Mouse (Mus musculus): Measurements from ENCODE around the gene Haghl. TPM values are rescaled to one million over a fixed set of nuclear protein-coding genes. Genes with fewer than 3 reads are reported as not detected.
A peak's percentile ranks its signal among the peaks of the same experiment; 100 is the strongest.

Haghl gene
- total RNA-seq (2015) (10.9 and 13.4 TPM in 2 replicates), total RNA-seq (2017) (15.2 and 18.8 TPM in 2 replicates)

DNA sequence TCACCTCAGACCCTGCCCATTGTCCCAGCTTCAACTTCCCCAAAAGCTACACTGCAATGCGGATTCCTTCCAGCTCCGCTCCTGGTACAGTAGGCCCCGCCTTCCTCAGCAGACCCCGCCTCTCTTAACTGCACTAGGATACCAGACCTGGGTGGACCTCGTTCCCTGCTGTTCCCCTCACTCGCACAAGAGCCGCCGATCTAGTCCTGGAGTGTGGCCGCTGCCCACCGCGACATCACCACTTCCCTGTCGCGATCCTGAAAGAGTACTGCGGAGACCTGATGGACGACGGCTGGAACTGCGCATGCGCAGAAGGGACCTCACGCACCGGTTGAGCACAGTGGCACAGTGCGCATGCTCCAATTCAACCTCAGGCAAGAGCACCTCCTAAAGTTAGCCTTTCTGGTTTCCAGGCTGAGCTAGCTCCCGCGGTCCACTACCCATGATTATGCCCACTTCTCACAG lies at the start of gene Haghl:
Gene Haghl (minus strand): TSS at position 393 of the 465 bp plus-strand sequence.
- ATAC-seq (replicated peaks; ENCODE audit: poor library complexity) = peak; percentile 87

DNA sequence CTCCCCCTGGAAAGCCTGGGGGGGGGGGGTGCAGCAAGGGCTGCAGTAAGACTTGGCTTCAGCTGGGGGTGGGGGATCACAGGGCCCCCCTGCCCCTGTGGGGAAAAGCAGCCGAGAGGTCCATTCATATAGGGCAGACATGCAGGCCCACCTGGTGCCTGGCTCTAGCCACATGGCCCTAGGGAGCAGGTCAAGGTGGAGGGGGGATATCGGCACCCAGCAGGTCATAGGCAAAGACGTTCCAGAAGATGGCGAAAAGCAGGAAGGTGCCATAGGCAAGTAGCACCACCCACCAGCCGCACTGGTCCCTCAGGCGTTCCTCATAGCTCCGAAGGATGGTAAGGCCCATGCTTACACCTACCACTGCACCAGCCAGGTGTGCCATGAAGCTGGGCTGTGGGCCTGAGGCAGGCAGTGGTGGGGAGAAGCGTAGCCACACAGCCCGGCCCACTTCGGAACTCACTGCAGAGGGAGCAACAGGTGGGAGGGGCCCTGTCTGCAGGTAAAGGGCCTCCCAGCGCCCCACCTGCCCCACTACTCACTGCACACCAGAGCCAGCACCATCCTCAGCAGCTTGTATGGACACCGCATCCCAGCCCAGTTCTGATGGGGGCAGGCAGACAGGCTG lies 49.2 kb upstream of the Haghl start:
- no peak for ATAC-seq (replicated peaks; ENCODE audit: poor library complexity)

DNA sequence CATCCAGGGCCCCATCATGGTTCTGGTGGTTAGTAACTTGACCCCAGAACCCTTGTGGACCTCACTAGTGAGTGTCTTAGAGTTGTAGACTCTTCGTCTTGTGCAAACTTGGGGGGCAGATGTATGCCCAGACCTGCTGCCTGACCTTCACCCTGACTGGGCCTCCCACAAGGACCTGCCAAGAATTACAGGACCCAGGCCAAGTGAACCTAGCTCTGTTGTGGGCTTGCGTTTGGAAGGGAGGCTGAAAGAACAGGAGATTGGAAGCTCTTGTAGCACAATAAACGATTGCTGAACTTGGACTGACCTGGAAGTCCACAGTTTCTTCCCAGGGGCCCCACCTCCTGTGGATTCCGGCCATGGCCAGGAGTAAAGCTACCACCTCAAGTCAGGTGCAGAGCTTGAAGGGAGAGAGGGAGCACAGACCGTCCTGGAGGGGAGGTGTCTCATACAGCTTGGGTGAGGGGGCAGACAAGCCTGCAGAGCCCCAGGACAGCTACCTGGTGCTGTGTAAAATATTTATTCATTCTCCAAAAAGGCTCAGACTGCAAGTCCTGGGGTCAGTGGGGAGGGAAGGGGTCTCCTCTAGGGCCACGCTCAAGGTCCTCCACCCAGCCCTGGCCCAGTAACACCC lies 48.6 kb upstream of the Haghl start:
- no peak for ATAC-seq (replicated peaks; ENCODE audit: poor library complexity)

DNA sequence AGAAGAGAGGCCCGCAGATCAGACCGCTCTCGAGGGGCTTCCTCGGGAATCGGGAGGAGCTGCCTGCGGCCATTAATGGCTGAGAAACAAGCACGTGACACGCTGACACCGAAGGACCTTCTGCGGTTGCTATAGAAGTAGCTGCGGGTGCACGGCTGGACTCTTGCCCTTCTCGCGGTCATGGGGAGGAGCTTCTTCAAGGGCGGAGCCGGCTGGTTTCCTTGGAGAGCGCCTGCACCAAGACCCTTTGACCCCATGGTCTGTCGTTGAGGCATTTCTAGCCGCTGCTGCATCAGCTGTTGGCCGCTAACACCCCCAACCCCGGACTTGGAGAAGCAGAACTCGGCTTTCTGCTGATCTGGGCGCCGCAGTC lies 47.8 kb upstream of the Haghl start, which contains the start of gene Stub1:
Gene Stub1 (minus strand): TSS at position 114 of the 373 bp plus-strand sequence.
- peak; percentile 38 for ATAC-seq (replicated peaks; ENCODE audit: poor library complexity)

DNA sequence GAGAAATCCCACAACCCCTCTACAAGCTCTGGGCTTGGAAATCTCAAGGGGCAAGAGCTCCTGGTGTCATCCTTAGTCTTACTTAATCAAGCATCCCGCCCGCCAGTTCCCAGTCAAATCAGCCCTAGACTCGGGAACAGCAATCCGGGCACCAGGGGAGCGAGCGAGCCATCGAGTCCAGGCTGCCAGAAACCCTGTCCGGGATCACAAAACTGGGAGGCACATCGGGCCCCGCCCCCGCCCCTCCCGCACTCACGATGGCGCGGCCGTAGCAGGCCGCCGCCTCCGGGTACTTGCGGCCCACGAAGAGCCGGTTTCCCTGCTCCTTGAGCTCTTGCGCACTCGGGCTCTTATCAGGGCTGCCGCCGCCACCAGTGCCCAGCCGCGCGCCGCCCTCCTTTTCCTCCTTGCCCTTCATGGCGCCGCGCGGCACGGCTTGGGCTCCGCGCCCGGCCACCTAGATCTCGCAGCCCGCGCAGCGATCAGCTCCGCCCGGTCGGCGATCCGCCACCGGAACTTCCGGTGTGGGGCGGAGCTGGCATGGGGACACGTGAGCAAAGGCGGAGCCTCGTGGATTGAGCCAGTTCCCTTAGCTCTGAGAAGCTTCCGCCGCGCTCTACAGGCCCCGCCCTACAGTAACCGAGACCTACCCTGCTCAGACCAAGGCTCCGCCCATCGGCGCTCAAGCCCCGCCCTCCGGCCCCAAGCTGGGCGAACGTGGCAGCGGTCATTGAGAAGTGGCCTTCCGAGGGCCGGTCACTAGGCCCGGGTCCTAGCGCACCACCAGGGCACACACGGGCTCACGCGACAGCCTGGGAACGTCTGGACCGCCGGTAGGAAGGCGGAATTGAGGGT lies 47.2 kb upstream of the Haghl start:
- peak; percentile 71 for ATAC-seq (replicated peaks; ENCODE audit: poor library complexity)

DNA sequence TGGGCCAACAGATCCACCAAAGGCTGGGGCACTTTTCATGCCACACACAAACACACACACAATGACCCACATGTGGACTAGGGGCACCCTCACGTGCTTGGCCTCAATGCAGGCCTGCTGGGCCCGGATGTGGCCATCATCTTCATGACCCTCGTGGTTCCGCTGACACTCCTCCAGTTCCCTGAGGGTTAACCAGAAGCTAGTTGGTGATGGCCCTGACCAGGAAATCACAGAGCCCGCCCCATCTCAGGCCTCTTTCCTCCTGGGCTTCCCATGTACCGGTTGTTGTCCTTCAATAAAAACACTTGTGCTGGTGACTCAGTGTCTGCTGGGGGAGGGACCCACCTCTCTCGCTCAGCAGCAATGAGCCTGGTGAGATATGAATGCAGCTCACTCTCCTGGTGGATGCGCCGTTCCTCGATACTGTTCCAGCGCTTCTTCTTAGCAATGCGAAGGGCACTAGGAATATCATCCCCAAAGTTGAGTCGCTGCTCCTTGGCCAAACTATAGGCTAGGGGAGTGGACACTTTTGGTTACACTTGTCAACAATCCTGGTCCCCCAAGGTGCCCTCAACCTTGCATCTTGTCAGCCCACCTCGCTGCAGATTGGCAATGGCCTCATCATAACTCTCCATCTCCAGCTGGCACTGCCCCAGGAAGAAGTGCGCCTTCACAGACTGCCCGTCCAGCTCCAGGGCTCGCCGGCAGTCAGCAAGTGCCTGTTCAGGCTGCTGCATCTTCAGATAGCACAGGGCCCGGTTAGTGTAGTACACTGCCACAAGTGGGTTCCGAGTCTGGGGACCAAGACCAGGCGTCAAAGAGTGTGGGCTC lies 46.2 kb upstream of the Haghl start:
- ATAC-seq (replicated peaks; ENCODE audit: poor library complexity) = no peak

DNA sequence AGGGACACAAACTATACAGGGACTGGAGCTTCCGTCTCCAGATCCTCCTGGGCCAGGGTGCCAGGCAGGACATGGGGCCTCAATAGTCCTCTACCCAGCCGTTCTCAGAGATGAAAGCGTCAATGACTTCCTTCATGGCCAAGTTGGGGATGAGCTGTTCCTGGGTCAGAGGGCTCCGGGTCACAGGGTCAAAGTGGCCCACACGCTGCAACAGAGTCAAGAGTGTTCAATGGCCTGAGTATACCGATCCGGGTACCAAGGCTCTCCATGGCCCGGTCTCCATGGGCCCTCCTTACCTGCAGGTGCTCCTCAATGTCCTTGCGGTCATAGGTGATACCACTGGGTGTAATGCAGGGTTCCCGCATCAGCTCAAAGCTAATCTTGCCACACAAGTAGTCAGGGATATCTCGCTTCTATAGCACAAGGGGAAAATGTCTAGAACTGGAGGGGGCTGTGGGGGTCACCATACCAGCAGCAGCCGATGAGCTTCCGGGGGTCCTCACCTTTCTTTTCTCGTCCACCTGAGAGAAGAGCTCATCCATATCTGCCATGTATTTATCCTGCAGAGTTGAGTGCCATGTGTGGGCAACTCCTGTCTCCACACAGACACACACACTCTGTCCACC lies 45.4 kb upstream of the Haghl start:
- ATAC-seq (replicated peaks; ENCODE audit: poor library complexity) = no peak

DNA sequence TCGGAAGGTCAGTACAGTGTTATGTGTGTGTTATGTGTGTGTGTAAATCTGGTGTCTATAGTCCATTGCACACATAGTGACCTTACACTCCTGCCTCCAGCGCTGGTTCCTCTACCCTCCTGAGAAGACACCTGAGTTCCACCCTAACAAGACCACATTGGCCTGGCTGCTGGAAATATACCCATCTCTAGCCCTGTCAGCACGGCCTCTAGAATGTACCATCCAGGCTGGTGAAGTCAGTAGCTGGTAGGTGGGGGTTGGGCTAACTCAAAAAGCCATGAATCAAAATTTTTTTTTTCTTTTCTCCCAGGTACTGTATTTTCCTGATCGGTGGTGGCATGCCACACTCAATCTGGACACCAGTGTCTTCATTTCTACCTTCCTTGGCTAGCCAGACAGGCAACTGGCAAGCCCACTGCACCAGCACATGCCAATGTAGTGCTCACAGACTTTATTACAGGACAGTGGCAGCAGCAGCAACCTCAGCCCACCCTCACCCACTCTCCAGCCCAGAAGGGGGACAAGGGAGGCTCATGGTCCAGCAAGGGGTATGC lies 44.8 kb upstream of the Haghl start:
- ATAC-seq (replicated peaks; ENCODE audit: poor library complexity) = no peak

DNA sequence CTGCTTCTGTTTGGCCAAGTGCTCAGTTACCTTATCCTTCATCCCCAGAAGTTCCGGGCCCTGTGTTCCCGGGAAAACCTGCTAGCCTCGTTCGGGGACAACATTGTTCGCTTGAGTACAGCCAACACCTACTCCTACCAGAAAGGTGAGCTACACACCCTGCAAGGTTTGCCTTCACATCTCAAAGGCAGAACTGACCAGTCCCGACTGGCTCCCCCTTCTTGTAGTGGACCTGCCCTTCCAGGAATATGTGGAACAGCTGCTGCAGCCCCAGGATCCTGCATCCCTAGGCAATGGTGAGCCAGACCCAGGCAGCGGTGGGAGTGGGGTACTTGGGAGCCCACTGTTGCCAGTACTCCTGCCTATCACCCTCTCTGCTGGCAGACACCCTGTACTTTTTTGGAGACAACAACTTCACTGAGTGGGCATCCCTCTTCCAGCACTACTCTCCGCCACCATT lies 44.1 kb upstream of the Haghl start:
- ATAC-seq (replicated peaks; ENCODE audit: poor library complexity) = no peak

DNA sequence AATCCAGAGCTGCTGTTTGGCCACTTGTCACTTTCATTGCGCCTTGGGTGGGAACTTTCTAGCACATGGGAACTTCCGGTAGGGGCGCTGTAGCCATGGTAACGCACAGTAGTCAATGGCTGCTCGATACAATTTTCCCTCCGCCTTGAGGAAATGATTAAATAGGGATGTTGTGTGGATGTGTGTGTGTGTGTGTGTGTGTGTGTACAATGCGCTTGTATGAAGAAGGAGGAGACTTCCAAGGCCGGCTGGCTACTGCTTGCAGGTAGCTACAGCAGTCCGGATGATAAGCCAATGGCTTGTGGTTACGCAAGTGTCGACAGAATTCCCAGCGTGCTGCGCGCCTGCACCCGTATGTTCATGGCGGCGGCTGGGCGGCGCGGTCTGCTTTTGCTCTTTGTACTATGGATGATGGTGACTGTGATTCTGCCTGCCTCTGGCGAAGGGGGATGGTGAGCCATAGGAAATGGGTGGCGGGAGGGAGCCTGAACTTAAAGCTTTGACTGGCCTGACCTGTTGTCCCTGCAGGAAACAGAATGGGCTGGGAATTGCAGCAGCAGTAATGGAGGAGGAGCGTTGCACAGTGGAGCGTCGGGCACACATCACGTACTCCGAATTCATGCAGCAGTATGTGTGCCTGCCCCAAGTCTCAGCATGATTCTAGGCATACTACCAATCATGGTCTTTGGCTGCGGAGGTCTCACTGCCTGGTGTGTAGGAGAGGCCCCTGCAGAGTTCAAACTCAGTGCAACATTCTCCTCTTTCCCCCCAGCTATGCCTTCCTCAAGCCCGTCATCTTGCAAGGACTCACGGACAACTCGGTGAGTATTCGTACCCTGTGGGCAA lies 43.5 kb upstream of the Haghl start, which contains the start of gene Jmjd8:
Gene Jmjd8 (plus strand): TSS at position 156 of the 846 bp plus-strand sequence.
- peak; percentile 56 for ATAC-seq (replicated peaks; ENCODE audit: poor library complexity)

DNA sequence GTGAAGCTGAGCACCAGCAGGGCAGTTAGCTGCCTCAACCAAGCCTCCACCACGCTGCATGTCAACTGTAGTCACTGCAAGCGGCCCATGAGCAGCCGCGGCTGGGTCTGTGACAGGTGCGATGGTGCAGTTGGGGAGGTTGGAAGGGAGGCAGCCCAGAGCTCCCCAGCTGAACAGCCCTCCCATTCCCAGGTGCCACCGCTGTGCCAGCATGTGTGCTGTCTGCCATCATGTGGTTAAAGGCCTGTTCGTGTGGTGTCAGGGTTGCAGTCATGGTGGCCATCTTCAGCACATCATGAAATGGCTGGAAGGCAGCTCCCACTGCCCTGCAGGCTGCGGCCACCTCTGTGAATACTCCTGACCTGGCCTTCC lies 42.7 kb upstream of the Haghl start:
- no peak for ATAC-seq (replicated peaks; ENCODE audit: poor library complexity)

DNA sequence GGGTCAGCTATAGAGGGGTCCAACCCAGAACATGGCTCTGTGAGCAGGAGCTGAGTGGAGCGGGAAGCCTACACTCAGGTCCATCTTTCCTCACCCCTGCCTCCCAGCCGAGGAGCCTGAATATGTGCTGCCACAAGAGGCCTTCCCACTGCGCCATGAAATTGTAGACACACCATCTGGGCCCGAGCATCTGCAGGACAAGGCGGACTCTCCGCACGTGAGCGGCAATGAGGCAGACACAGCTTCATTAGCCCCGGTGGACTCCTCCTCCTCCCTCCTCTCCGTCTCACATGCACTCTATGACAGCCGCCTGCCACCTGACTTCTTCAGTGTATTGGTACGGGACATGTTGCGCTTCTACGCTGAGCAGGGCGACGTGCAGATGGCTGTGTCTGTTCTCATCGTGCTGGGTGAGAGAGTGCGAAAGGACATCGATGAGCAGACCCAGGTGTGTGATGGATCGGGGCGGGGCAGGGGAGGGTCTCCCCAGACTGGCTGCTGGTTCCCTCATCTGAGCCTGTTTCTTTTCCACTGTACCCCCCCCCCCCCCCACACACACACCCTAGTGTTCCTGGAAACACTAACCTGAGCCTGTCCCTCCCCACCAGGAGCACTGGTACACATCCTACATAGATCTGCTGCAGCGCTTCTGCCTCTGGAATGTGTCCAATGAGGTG lies 42.2 kb upstream of the Haghl start:
- ATAC-seq (replicated peaks; ENCODE audit: poor library complexity) = no peak

DNA sequence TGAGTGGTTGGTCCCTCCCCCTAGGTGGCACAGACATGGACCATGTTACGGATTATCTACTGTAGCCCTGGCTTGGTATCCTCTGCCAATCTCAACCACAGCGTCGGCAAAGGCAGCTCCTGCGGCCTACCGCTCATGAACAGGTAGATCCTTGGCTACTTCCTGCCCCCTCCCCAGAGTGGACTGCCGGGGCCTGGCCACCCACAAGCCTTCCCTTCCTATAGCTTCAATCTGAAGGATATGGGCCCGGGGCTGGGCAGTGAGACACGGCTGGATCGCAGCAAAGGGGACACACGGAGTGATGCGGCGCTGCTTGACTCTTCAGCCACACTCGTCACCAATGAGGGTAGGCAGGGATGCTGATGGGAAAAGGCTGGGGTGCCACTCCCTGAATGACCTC lies 41.5 kb upstream of the Haghl start:
- no peak for ATAC-seq (replicated peaks; ENCODE audit: poor library complexity)

DNA sequence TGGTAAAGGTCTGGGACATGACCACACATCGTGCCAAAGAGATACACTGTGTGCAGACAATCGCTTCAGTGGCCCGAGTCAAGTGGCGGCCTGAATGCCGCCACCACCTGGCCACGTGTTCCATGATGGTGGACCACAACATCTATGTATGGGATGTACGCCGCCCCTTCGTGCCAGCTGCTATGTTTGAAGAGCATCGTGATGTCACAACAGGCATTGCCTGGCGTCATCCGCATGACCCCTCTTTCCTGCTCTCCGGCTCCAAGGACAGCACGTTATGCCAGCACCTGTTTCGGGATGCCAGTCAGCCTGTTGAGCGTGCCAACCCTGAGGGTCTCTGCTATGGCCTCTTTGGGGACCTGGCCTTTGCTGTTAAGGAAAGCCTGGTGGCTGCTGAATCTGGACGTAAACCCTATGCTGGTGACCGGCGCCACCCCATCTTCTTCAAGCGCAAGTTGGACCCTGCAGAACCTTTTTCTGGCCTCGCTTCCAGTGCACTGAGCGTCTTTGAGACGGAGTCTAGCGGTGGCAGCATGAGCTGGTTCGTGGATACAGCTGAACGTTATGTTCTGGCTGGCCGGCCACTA lies 40.6 kb upstream of the Haghl start:
- no peak for ATAC-seq (replicated peaks; ENCODE audit: poor library complexity)

DNA sequence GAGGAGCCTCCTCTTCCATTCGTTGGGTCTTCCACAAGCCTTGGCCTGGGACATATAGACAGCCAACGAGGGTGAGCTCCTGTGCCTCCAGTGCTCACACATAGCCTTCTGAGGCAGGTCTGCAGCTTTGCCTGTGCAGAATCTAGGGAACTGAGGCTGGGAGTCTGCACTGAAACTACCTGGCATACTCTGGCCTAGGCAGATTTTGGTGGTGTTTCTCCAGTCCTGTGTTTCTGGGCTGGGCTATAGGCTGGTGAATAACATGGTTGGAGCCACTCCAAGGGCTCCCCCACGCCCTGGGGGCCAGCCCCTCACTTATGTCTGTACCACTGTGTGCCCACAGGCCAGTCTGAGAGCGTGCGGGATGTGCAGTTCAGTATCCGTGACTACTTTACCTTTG lies 39.8 kb upstream of the Haghl start:
- no peak for ATAC-seq (replicated peaks; ENCODE audit: poor library complexity)

DNA sequence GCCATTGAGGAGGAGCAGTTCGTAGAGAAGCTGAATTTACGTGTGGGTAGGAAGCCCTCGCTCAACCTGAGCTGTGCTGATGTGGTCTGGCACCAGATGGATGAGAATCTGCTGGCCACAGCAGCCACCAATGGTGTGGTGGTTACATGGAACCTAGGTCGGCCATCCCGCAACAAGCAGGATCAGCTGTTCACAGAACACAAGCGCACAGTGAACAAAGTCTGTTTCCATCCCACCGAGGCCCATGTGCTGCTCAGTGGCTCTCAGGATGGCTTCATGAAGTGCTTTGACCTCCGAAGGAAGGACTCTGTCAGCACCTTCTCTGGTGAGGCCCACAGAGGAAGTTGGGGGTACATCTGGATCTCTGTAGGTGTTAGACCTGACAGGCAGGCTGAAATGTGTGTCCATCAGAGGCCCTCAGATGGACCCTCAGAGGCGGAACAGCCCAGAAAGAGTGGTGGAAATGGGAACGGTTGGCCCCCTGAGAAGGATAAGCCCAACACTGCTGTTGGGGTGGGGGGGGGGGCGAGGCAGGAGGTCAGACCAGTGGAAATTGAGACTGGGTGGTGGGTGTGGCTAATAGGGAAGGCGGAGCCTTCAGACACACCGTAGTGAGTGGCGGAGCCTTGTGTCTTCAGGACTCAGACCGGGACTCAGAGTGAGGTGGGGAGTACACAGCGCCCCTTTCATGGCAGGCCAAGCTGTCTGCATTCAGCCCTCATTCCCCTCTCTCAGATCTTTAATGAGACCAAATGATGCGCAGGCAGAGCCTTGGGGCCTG lies 39.1 kb upstream of the Haghl start:
- no peak for ATAC-seq (replicated peaks; ENCODE audit: poor library complexity)

DNA sequence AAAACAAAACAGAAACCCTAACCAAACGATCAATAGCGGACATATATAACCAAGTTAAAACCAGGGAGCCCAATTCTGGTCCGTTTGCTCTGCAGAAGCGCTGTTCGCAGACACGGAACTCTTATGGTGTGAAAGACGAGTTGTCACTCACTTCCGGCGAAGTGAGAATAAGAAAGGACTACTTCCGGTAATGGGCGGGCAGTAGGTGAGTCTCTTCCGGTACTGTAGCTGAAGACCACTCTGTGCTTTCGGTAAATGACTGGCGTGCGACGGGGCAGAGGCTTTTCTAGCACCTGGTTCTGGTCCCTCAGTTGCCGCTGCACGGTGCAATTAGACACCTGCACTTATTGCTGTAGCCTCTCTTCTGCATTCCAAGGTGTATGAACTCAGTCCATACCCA lies 38.0 kb upstream of the Haghl start, which contains the start of gene Wdr24:
Gene Wdr24 (plus strand): TSS at position 176 of the 400 bp plus-strand sequence.
- peak; percentile 90 for ATAC-seq (replicated peaks; ENCODE audit: poor library complexity)

Measured in megakaryocyte progenitor cell, adult 5-6 weeks (primary cell).